Mouse (Mus musculus): Measurements from ENCODE around the gene Tubb1. TPM values are rescaled to one million over a fixed set of nuclear protein-coding genes. Genes with fewer than 3 reads are reported as not detected.

The Tubb1 gene
- polyA plus RNA-seq, 1 experiment from 2014 or later, result 11.0 TPM

GRCm38 (mm10) chr2:174428076-174428835 is 22.2 kb upstream of the Tubb1 start:
- ATAC-seq (replicated peaks; ENCODE audit: insufficient number of reproducible peaks, low FRiP score, low TSS enrichment), result no peak
- WGBS (ENCODE audit: insufficient replicate concordance), result 84% methylated on average over 18 of the region's 18 CpGs
- Histone ChIP-seq H3K36me3 (ENCODE audit: control insufficient read depth, insufficient read depth, low read length) (peaks cover 20% of the 10 kb centered on the region), H3K9me3 (replicated peaks; ENCODE audit: control insufficient read depth, low read length) (no peaks in the 10 kb centered on the region), H3K27me3 (ENCODE audit: control insufficient read depth, insufficient read depth, low read length) (no peaks in the 10 kb centered on the region), H3K9ac (ENCODE audit: low read depth, low read length) (no peak overlapping the region), H3K4me3 (ENCODE audit: low read depth, low read length) (no peak overlapping the region), H3K27ac (ENCODE audit: low read depth, low read length) (no peak overlapping the region), H3K4me1 (ENCODE audit: control insufficient read depth, insufficient read depth, low read length) (no peaks in the 10 kb centered on the region), H3K4me2 (no peak overlapping the region)

GRCm38 (mm10) chr2:174428996-174429591 is 21.4 kb upstream of the Tubb1 start:
- no peak for ATAC-seq (replicated peaks; ENCODE audit: insufficient number of reproducible peaks, low FRiP score, low TSS enrichment)
- Histone ChIP-seq H3K27me3 (ENCODE audit: control insufficient read depth, insufficient read depth, low read length) (no peaks in the 10 kb centered on the region), H3K9me3 (replicated peaks; ENCODE audit: control insufficient read depth, low read length) (no peaks in the 10 kb centered on the region), H3K27ac (ENCODE audit: low read depth, low read length) (no peak overlapping the region), H3K9ac (ENCODE audit: low read depth, low read length) (no peak overlapping the region), H3K4me3 (ENCODE audit: low read depth, low read length) (no peak overlapping the region), H3K36me3 (ENCODE audit: control insufficient read depth, insufficient read depth, low read length) (peaks cover 19% of the 10 kb centered on the region), H3K4me1 (ENCODE audit: control insufficient read depth, insufficient read depth, low read length) (no peaks in the 10 kb centered on the region), H3K4me2 (no peak overlapping the region)
- 85% methylated on average over 10 of the region's 10 CpGs for WGBS (ENCODE audit: insufficient replicate concordance)

- no peak for ATAC-seq (replicated peaks; ENCODE audit: insufficient number of reproducible peaks, low FRiP score, low TSS enrichment)
- H3K4me2 ChIP-seq, result no peak overlapping the region
- H3K9me3 ChIP-seq (replicated peaks; ENCODE audit: control insufficient read depth, low read length), result no peaks in the 10 kb centered on the region
- no peaks in the 10 kb centered on the region; the same call in 1 of the 2 replicates for H3K36me3 ChIP-seq (ENCODE audit: control insufficient read depth, insufficient read depth, low read length)
- H3K4me1 ChIP-seq (ENCODE audit: control insufficient read depth, insufficient read depth, low read length), result peaks cover 13% of the 10 kb centered on the region; the same call in 1 of the 2 replicates
- H3K27me3 ChIP-seq (ENCODE audit: control insufficient read depth, insufficient read depth, low read length), result no peaks in the 10 kb centered on the region
- WGBS (ENCODE audit: insufficient replicate concordance), result 93% methylated on average over 9 of the region's 9 CpGs
- no peak overlapping the region for H3K27ac ChIP-seq (ENCODE audit: low read depth, low read length)
- no peak overlapping the region for H3K4me3 ChIP-seq (ENCODE audit: low read depth, low read length)
- no peak overlapping the region for H3K9ac ChIP-seq (ENCODE audit: low read depth, low read length)
These were observed 15.6 kb upstream of the Tubb1 start for GRCm38 (mm10) chr2:174434943-174435342.

GRCm38 (mm10) chr2:174436076-174436701 is 14.3 kb upstream of the Tubb1 start:
- no peak overlapping the region for H3K27ac ChIP-seq (ENCODE audit: low read depth, low read length)
- no peak overlapping the region for H3K9ac ChIP-seq (ENCODE audit: low read depth, low read length)
- no peaks in the 10 kb centered on the region for H3K27me3 ChIP-seq (ENCODE audit: control insufficient read depth, insufficient read depth, low read length)
- H3K9me3 ChIP-seq (replicated peaks; ENCODE audit: control insufficient read depth, low read length), result no peaks in the 10 kb centered on the region
- no peak for ATAC-seq (replicated peaks; ENCODE audit: insufficient number of reproducible peaks, low FRiP score, low TSS enrichment)
- peaks cover 13% of the 10 kb centered on the region; the same call in 1 of the 2 replicates for H3K4me1 ChIP-seq (ENCODE audit: control insufficient read depth, insufficient read depth, low read length)
- no peak overlapping the region for H3K4me2 ChIP-seq
- no peak overlapping the region for H3K4me3 ChIP-seq (ENCODE audit: low read depth, low read length)
- H3K36me3 ChIP-seq (ENCODE audit: control insufficient read depth, insufficient read depth, low read length), result no peaks in the 10 kb centered on the region; the same call in 1 of the 2 replicates
- WGBS (ENCODE audit: insufficient replicate concordance), result 90% methylated on average over 26 of the region's 26 CpGs

GRCm38 (mm10) chr2:174436916-174437696 is 13.4 kb upstream of the Tubb1 start:
- H3K9ac ChIP-seq (ENCODE audit: low read depth, low read length), result no peak overlapping the region
- no peaks in the 10 kb centered on the region for H3K27me3 ChIP-seq (ENCODE audit: control insufficient read depth, insufficient read depth, low read length)
- no peak for ATAC-seq (replicated peaks; ENCODE audit: insufficient number of reproducible peaks, low FRiP score, low TSS enrichment)
- H3K4me1 ChIP-seq (ENCODE audit: control insufficient read depth, insufficient read depth, low read length), result peaks cover 13% of the 10 kb centered on the region; the same call in 1 of the 2 replicates
- H3K4me3 ChIP-seq (ENCODE audit: low read depth, low read length), result no peak overlapping the region
- H3K4me2 ChIP-seq, result no peak overlapping the region
- no peaks in the 10 kb centered on the region for H3K9me3 ChIP-seq (replicated peaks; ENCODE audit: control insufficient read depth, low read length)
- no peaks in the 10 kb centered on the region; the same call in 1 of the 2 replicates for H3K36me3 ChIP-seq (ENCODE audit: control insufficient read depth, insufficient read depth, low read length)
- WGBS (ENCODE audit: insufficient replicate concordance), result 91% methylated on average over 7 of the region's 7 CpGs
- no peak overlapping the region for H3K27ac ChIP-seq (ENCODE audit: low read depth, low read length)

- H3K27ac ChIP-seq (ENCODE audit: low read depth, low read length), result no peak overlapping the region
- peak overlapping the region; percentile 74 for H3K4me2 ChIP-seq
- H3K9ac ChIP-seq (ENCODE audit: low read depth, low read length), result no peak overlapping the region
- H3K4me1 ChIP-seq (ENCODE audit: control insufficient read depth, insufficient read depth, low read length), result peaks cover 16% of the 10 kb centered on the region; the same call in 1 of the 2 replicates
- ATAC-seq (replicated peaks; ENCODE audit: insufficient number of reproducible peaks, low FRiP score, low TSS enrichment), result no peak
- 98% methylated on average over 4 of the region's 4 CpGs for WGBS (ENCODE audit: insufficient replicate concordance)
- no peak overlapping the region for H3K4me3 ChIP-seq (ENCODE audit: low read depth, low read length)
- H3K9me3 ChIP-seq (replicated peaks; ENCODE audit: control insufficient read depth, low read length), result no peaks in the 10 kb centered on the region
- no peaks in the 10 kb centered on the region; the same call in 1 of the 2 replicates for H3K36me3 ChIP-seq (ENCODE audit: control insufficient read depth, insufficient read depth, low read length)
- H3K27me3 ChIP-seq (ENCODE audit: control insufficient read depth, insufficient read depth, low read length), result no peaks in the 10 kb centered on the region
These were observed 12.9 kb upstream of the Tubb1 start for GRCm38 (mm10) chr2:174437697-174437982.

- WGBS (ENCODE audit: insufficient replicate concordance), result 66% methylated on average over 11 of the region's 11 CpGs
- Histone ChIP-seq H3K4me3 (ENCODE audit: low read depth, low read length) (peak overlapping the region; percentile 68), H3K4me1 (ENCODE audit: control insufficient read depth, insufficient read depth, low read length) (peaks cover 16% of the 10 kb centered on the region; the same call in 1 of the 2 replicates), H3K36me3 (ENCODE audit: control insufficient read depth, insufficient read depth, low read length) (no peaks in the 10 kb centered on the region; the same call in 1 of the 2 replicates), H3K27ac (ENCODE audit: low read depth, low read length) (no peak overlapping the region), H3K4me2 (peak overlapping the region; percentile 74), H3K9me3 (replicated peaks; ENCODE audit: control insufficient read depth, low read length) (no peaks in the 10 kb centered on the region), H3K9ac (ENCODE audit: low read depth, low read length) (peak overlapping the region; percentile 75), H3K27me3 (ENCODE audit: control insufficient read depth, insufficient read depth, low read length) (no peaks in the 10 kb centered on the region)
- no peak for ATAC-seq (replicated peaks; ENCODE audit: insufficient number of reproducible peaks, low FRiP score, low TSS enrichment)
These were observed 12.3 kb upstream of the Tubb1 start for GRCm38 (mm10) chr2:174438181-174438580.

GRCm38 (mm10) chr2:174438737-174439449 is 11.6 kb upstream of the Tubb1 start, which contains the start of gene Ctsz:
Gene Ctsz, minus strand, starts transcription at chr2:174439039.
- Histone ChIP-seq H3K4me3 (ENCODE audit: low read depth, low read length) (peak within 1 kb of the TSS; percentile 68), H3K9ac (ENCODE audit: low read depth, low read length) (peak within 1 kb of the TSS; percentile 75), H3K36me3 (ENCODE audit: control insufficient read depth, insufficient read depth, low read length) (no peaks in the 10 kb centered on the region), H3K27me3 (ENCODE audit: control insufficient read depth, insufficient read depth, low read length) (no peaks in the 10 kb centered on the region), H3K4me2 (peak within 1 kb of the TSS; percentile 74), H3K9me3 (replicated peaks; ENCODE audit: control insufficient read depth, low read length) (no peaks in the 10 kb centered on the region), H3K27ac (ENCODE audit: low read depth, low read length) (no peak within 1 kb of the TSS), H3K4me1 (ENCODE audit: control insufficient read depth, insufficient read depth, low read length) (peaks cover 16% of the 10 kb centered on the region; the same call in 1 of the 2 replicates)
- ATAC-seq (replicated peaks; ENCODE audit: insufficient number of reproducible peaks, low FRiP score, low TSS enrichment), result peak; percentile 89
- 0% methylated on average over 38 of the region's 38 CpGs for WGBS (ENCODE audit: insufficient replicate concordance)
